Mouse (Mus musculus): ENCODE data around the gene Nodal. TPM values are rescaled to one million over a fixed set of nuclear protein-coding genes. Genes with fewer than 3 reads are reported as not detected.
A peak's percentile ranks its signal among the peaks of the same experiment; 100 is the strongest.

Nodal gene
- total RNA-seq (2014; rRNA removed) (0.18 and 0.27 TPM in 2 replicates), polyA plus RNA-seq (2012; rRNA removed) (0.06 and 0.17 TPM in 2 replicates)

GRCm38 (mm10) chr10:61417672-61418071, at the start of gene Nodal:
Nodal (plus strand) TSS chr10:61417972.
- no peak for DNase-seq (ENCODE audit: extremely low read depth, low read depth, low spot score)
- H3K4me1 ChIP-seq (ENCODE audit: control insufficient read depth, insufficient read depth, low read length), result peaks cover 13% of the 10 kb centered on the region
- H3K36me3 ChIP-seq (ENCODE audit: control insufficient read depth, insufficient read depth, low read length), result no peaks in the 10 kb centered on the region
- no peak within 1 kb of the TSS for H3K27ac ChIP-seq (replicated peaks; ENCODE audit: insufficient read depth, low read depth, low read length)
- H3K27me3 ChIP-seq (ENCODE audit: control insufficient read depth, insufficient read depth, low read length), result no peaks in the 10 kb centered on the region
- H3K4me3 ChIP-seq (ENCODE audit: insufficient read depth, low read depth, low read length), result peak within 1 kb of the TSS; percentile 23; the same call in 1 of the 2 replicates
- 74% methylated on average over 10 of the region's 10 CpGs for WGBS
- no peak for TF ChIP-seq CTCF (IDR thresholded peaks at IDR 0.05; ENCODE audit: low read depth, low read length)
- no peak for TF ChIP-seq POLR2A (IDR thresholded peaks at IDR 0.05; ENCODE audit: extremely low read depth, insufficient read depth, low read length)
- no peaks in the 10 kb centered on the region for H3K79me2 ChIP-seq (ENCODE audit: control insufficient read depth, insufficient read depth, low read length)
- H3K9ac ChIP-seq (ENCODE audit: low read depth, low read length), result no peak within 1 kb of the TSS

- Histone ChIP-seq H3K36me3 (ENCODE audit: control insufficient read depth, insufficient read depth, low read length) (no peaks in the 10 kb centered on the region), H3K79me2 (ENCODE audit: control insufficient read depth, insufficient read depth, low read length) (peaks cover 34% of the 10 kb centered on the region), H3K27ac (replicated peaks; ENCODE audit: insufficient read depth, low read depth, low read length) (no peak overlapping the region), H3K27me3 (ENCODE audit: control insufficient read depth, insufficient read depth, low read length) (no peaks in the 10 kb centered on the region), H3K9ac (ENCODE audit: low read depth, low read length) (no peak overlapping the region), H3K4me3 (ENCODE audit: insufficient read depth, low read depth, low read length) (no peak overlapping the region), H3K4me1 (ENCODE audit: control insufficient read depth, insufficient read depth, low read length) (peaks cover 9% of the 10 kb centered on the region)
- 33% methylated on average over 5 of the region's 5 CpGs for WGBS
- DNase-seq (ENCODE audit: extremely low read depth, low read depth, low spot score), result no peak
- TF ChIP-seq CTCF (IDR thresholded peaks at IDR 0.05; ENCODE audit: low read depth, low read length), result no peak
- no peak for TF ChIP-seq POLR2A (IDR thresholded peaks at IDR 0.05; ENCODE audit: extremely low read depth, insufficient read depth, low read length)
Measured at GRCm38 (mm10) chr10:61369755-61370154, 48.0 kb upstream of the Nodal start.

GRCm38 (mm10) chr10:61370273-61370979, 47.3 kb upstream of the Nodal start:
- H3K27ac ChIP-seq (replicated peaks; ENCODE audit: insufficient read depth, low read depth, low read length), result peak overlapping the region; percentile 63
- peaks cover 34% of the 10 kb centered on the region for H3K79me2 ChIP-seq (ENCODE audit: control insufficient read depth, insufficient read depth, low read length)
- no peaks in the 10 kb centered on the region for H3K36me3 ChIP-seq (ENCODE audit: control insufficient read depth, insufficient read depth, low read length)
- TF ChIP-seq POLR2A (IDR thresholded peaks at IDR 0.05; ENCODE audit: extremely low read depth, insufficient read depth, low read length) (no peak), CTCF (IDR thresholded peaks at IDR 0.05; ENCODE audit: low read depth, low read length) (no peak)
- H3K27me3 ChIP-seq (ENCODE audit: control insufficient read depth, insufficient read depth, low read length), result no peaks in the 10 kb centered on the region
- 69% methylated on average over 18 of the region's 18 CpGs for WGBS
- peak overlapping the region; percentile 6; the same call in 1 of the 2 replicates for H3K4me3 ChIP-seq (ENCODE audit: insufficient read depth, low read depth, low read length)
- DNase-seq (ENCODE audit: extremely low read depth, low read depth, low spot score), result no peak
- H3K9ac ChIP-seq (ENCODE audit: low read depth, low read length), result 0 out of 2 replicates have a peak overlapping the region, but pooled peaks have one; percentile 1
- H3K4me1 ChIP-seq (ENCODE audit: control insufficient read depth, insufficient read depth, low read length), result peaks cover 9% of the 10 kb centered on the region

GRCm38 (mm10) chr10:61371884-61372584, 45.7 kb upstream of the Nodal start:
- peaks cover 9% of the 10 kb centered on the region for H3K4me1 ChIP-seq (ENCODE audit: control insufficient read depth, insufficient read depth, low read length)
- no peak overlapping the region for H3K9ac ChIP-seq (ENCODE audit: low read depth, low read length)
- WGBS, result 86% methylated on average over 9 of the region's 9 CpGs

GRCm38 (mm10) chr10:61372585-61372923, 45.2 kb upstream of the Nodal start:
- no peaks in the 10 kb centered on the region for H3K36me3 ChIP-seq (ENCODE audit: control insufficient read depth, insufficient read depth, low read length)
- no peak overlapping the region for H3K9ac ChIP-seq (ENCODE audit: low read depth, low read length)
- H3K27ac ChIP-seq (replicated peaks; ENCODE audit: insufficient read depth, low read depth, low read length), result 0 out of 2 replicates have a peak overlapping the region, but pooled peaks have one; percentile 7
- no peak for TF ChIP-seq POLR2A (IDR thresholded peaks at IDR 0.05; ENCODE audit: extremely low read depth, insufficient read depth, low read length)
- no peak for TF ChIP-seq CTCF (IDR thresholded peaks at IDR 0.05; ENCODE audit: low read depth, low read length)
- no peaks in the 10 kb centered on the region for H3K27me3 ChIP-seq (ENCODE audit: control insufficient read depth, insufficient read depth, low read length)
- no peak for DNase-seq (ENCODE audit: extremely low read depth, low read depth, low spot score)
- 66% methylated on average over 4 of the region's 4 CpGs for WGBS
- H3K79me2 ChIP-seq (ENCODE audit: control insufficient read depth, insufficient read depth, low read length), result peaks cover 33% of the 10 kb centered on the region
- no peak overlapping the region for H3K4me3 ChIP-seq (ENCODE audit: insufficient read depth, low read depth, low read length)
- H3K4me1 ChIP-seq (ENCODE audit: control insufficient read depth, insufficient read depth, low read length), result peaks cover 9% of the 10 kb centered on the region

More at GRCm38 (mm10) chr10:61371884-61372584, 45.7 kb upstream of the Nodal start:
- no peak for TF ChIP-seq POLR2A (IDR thresholded peaks at IDR 0.05; ENCODE audit: extremely low read depth, insufficient read depth, low read length)
- TF ChIP-seq CTCF (IDR thresholded peaks at IDR 0.05; ENCODE audit: low read depth, low read length), result no peak
- DNase-seq (ENCODE audit: extremely low read depth, low read depth, low spot score), result no peak
- Histone ChIP-seq H3K4me3 (ENCODE audit: insufficient read depth, low read depth, low read length) (no peak overlapping the region), H3K27me3 (ENCODE audit: control insufficient read depth, insufficient read depth, low read length) (no peaks in the 10 kb centered on the region), H3K79me2 (ENCODE audit: control insufficient read depth, insufficient read depth, low read length) (peaks cover 34% of the 10 kb centered on the region), H3K36me3 (ENCODE audit: control insufficient read depth, insufficient read depth, low read length) (no peaks in the 10 kb centered on the region), H3K27ac (replicated peaks; ENCODE audit: insufficient read depth, low read depth, low read length) (peak overlapping the region; percentile 63; the same call in 1 of the 2 replicates)

Measured in liver, adult 2 months (tissue).